Mouse (Mus musculus) CH12.LX (cell line): ENCODE measurements at regions not wholly inside any gene's neighbourhood (a gene's known extent, or its start where the extent isn't known, plus 50 kb on each side); places are given as distances from the start of the nearest gene placed in this dataset.

Source experiments
- DNase-seq: peaks from one replicate; pipeline ENCODE4 v3.0.0-alpha.2; 2013; ENCODE audit errors: extremely low read depth
- H3K27ac ChIP-seq: 2 replicates; pipeline ENCODE4 v1.5.1; 2012; ENCODE audit warnings: low read depth, mild to moderate bottlenecking, control low read depth, moderate library complexity; ENCODE audit not compliant: insufficient read depth
- H3K27me3 ChIP-seq: replicated peaks from 2 replicates; pipeline ENCODE3; 2012; ENCODE audit warnings: inconsistent platforms
- H3K36me3 ChIP-seq, 2 experiments: replicated peaks in 1 of 2; 2 replicates each; pipeline versions ENCODE3 to v1.6.1; 2012; ENCODE audit warnings: inconsistent platforms in 1 of 2, low read length in 1 of 2, mild to moderate bottlenecking in 1 of 2, mixed read lengths in 1 of 2, moderate library complexity in 1 of 2; ENCODE audit not compliant: control insufficient read depth in 1 of 2, insufficient read depth in 1 of 2
- H3K4me1 ChIP-seq, 2 experiments: 2 replicates each; pipeline ENCODE4 v1.6.1; 2012; ENCODE audit warnings: inconsistent platforms in 1 of 2, moderate library complexity in 1 of 2; ENCODE audit not compliant: insufficient read depth in 2 of 2, control insufficient read depth in 1 of 2
- H3K4me2 ChIP-seq: 2 replicates; pipeline ENCODE4 v1.6.1; 2012; ENCODE audit warnings: low read depth, mild to moderate bottlenecking, control low read depth; ENCODE audit not compliant: poor library complexity, insufficient read depth, severe bottlenecking
- H3K4me3 ChIP-seq, 3 experiments: fragments of 150-350 bp in 1 of 3; sonication (generic) in 1 of 3; replicated peaks in 1 of 3; 2 replicates each; pipeline versions ENCODE3 to v1.5.1; 2011 to 2012; ENCODE audit warnings: low read depth in 2 of 3, low read length in 2 of 3, mild to moderate bottlenecking in 2 of 3, moderate library complexity in 2 of 3, control low read depth in 1 of 3, improper control_type of control experiment in 1 of 3, inconsistent platforms in 1 of 3, mixed read lengths in 1 of 3; ENCODE audit not compliant: poor library complexity in 1 of 3
- H3K79me2 ChIP-seq: replicated peaks from 2 replicates; pipeline ENCODE4 v1.6.1; 2012; ENCODE audit warnings: mild to moderate bottlenecking, moderate library complexity; ENCODE audit not compliant: control insufficient read depth, poor library complexity, insufficient read depth, severe bottlenecking; ENCODE audit errors: extremely low read depth
- H3K9ac ChIP-seq: 2 replicates; pipeline ENCODE4 v1.6.1; 2012; ENCODE audit warnings: low read depth, mild to moderate bottlenecking, control low read depth, moderate library complexity; ENCODE audit not compliant: insufficient read depth
- H3K9me3 ChIP-seq: replicated peaks from 2 replicates; pipeline ENCODE3; 2012; ENCODE audit warnings: low read length, inconsistent platforms, mixed read lengths
- CHD1 ChIP-seq: IDR thresholded peaks from 2 replicates; pipeline ENCODE4 v1.6.1; 2012; ENCODE audit warnings: low read depth, low read length, improper control_type of control experiment, inconsistent platforms
- E2F4 ChIP-seq: IDR thresholded peaks from 2 replicates; pipeline ENCODE4 v1.6.1; 2011; ENCODE audit warnings: low read depth, low read length, improper control_type of control experiment; ENCODE audit not compliant: insufficient replicate concordance
- ELF1 ChIP-seq: IDR thresholded peaks from 2 replicates; pipeline ENCODE4 v1.6.1; 2014; ENCODE audit warnings: low read depth, mild to moderate bottlenecking, inconsistent platforms, low read length, improper control_type of control experiment
- ETS1 ChIP-seq: conservative IDR thresholded peaks from 2 replicates; pipeline ENCODE4 v1.6.1; 2012; ENCODE audit warnings: low read depth, mild to moderate bottlenecking, inconsistent platforms, low read length, improper control_type of control experiment, moderate library complexity
- GABPA ChIP-seq: IDR thresholded peaks from 2 replicates; pipeline ENCODE4 v1.6.1; 2012; ENCODE audit warnings: low read depth, low read length, improper control_type of control experiment, inconsistent platforms; ENCODE audit not compliant: insufficient replicate concordance
- HCFC1 ChIP-seq: IDR thresholded peaks from 2 replicates; pipeline ENCODE4 v1.6.1; 2012; ENCODE audit warnings: low read depth, mild to moderate bottlenecking, inconsistent platforms, low read length, improper control_type of control experiment
- JUND ChIP-seq: conservative IDR thresholded peaks from 2 replicates; pipeline ENCODE4 v1.6.1; 2011; ENCODE audit warnings: low read depth, low read length, improper control_type of control experiment
- KAT2A ChIP-seq: IDR thresholded peaks from 2 replicates; pipeline ENCODE4 v1.6.1; 2012; ENCODE audit warnings: low read length, improper control_type of control experiment, inconsistent platforms; ENCODE audit not compliant: insufficient replicate concordance
- MAFK ChIP-seq: IDR thresholded peaks from 2 replicates; pipeline ENCODE4 v1.6.1; 2011; ENCODE audit warnings: low read length, improper control_type of control experiment; ENCODE audit not compliant: insufficient replicate concordance
- MAX ChIP-seq: IDR thresholded peaks from 2 replicates; pipeline ENCODE4 v1.6.1; 2011; ENCODE audit warnings: low read length, improper control_type of control experiment
- MAZ ChIP-seq: IDR thresholded peaks from 2 replicates; pipeline ENCODE4 v1.6.1; 2012; ENCODE audit warnings: low read depth, mild to moderate bottlenecking, inconsistent platforms, low read length, improper control_type of control experiment, moderate library complexity
- MYC ChIP-seq: IDR thresholded peaks from 2 replicates; pipeline ENCODE4 v1.6.1; 2011; ENCODE audit warnings: low read depth, mild to moderate bottlenecking, improper control_type of control experiment, low read length
- NELFE ChIP-seq: IDR thresholded peaks from 2 replicates; pipeline ENCODE4 v1.6.1; 2011; ENCODE audit warnings: low read depth, low read length, improper control_type of control experiment
- NRF1 ChIP-seq: IDR thresholded peaks from 2 replicates; pipeline ENCODE4 v1.6.1; 2014; ENCODE audit warnings: low read depth, mild to moderate bottlenecking, inconsistent platforms, low read length, improper control_type of control experiment, moderate library complexity
- PAX5 ChIP-seq: IDR thresholded peaks from 2 replicates; pipeline ENCODE4 v1.6.1; 2012; ENCODE audit warnings: low read length, inconsistent platforms, mixed read lengths
- TCF12 ChIP-seq: IDR thresholded peaks from 2 replicates; pipeline ENCODE4 v1.6.1; 2014; ENCODE audit warnings: low read depth, mild to moderate bottlenecking, inconsistent platforms, low read length, improper control_type of control experiment
- USF1 ChIP-seq: IDR thresholded peaks from 2 replicates; pipeline ENCODE4 v1.6.1; 2014; ENCODE audit warnings: low read depth, mild to moderate bottlenecking, inconsistent platforms, low read length, improper control_type of control experiment
- ZC3H11A ChIP-seq: IDR thresholded peaks from 2 replicates; pipeline ENCODE4 v1.6.1; 2012; ENCODE audit warnings: low read depth, mild to moderate bottlenecking, inconsistent platforms, low read length, improper control_type of control experiment
- ZKSCAN1 ChIP-seq: IDR thresholded peaks from 2 replicates; pipeline ENCODE4 v1.6.1; 2012; ENCODE audit warnings: low read depth, inconsistent platforms, low read length, improper control_type of control experiment, borderline replicate concordance
- ZNF384 ChIP-seq: IDR thresholded peaks from 2 replicates; pipeline ENCODE4 v1.6.1; 2012; ENCODE audit warnings: low read depth, low read length, improper control_type of control experiment, inconsistent platforms
- dilution Hi-C: fragments of 300-500 bp; cut with MboI; formaldehyde crosslinking; loops from 2 replicates; pipeline ENCODE4 v1.14.3; 2020; ENCODE audit warnings: low sequenced_read_pairs; ENCODE audit not compliant: extremely low pct_unique_long_range_greater_than_20kb, extremely low pct_ligation_motif_present
- in situ Hi-C: fragments of 300-500 bp; cut with MboI; formaldehyde crosslinking; loops from 3 replicates; pipeline ENCODE4 v1.14.3; 2019; ENCODE audit warnings: low sequenced_read_pairs, low pct_ligation_motif_present, low pct_unique_long_range_greater_than_20kb, mixed read lengths

DNA sequence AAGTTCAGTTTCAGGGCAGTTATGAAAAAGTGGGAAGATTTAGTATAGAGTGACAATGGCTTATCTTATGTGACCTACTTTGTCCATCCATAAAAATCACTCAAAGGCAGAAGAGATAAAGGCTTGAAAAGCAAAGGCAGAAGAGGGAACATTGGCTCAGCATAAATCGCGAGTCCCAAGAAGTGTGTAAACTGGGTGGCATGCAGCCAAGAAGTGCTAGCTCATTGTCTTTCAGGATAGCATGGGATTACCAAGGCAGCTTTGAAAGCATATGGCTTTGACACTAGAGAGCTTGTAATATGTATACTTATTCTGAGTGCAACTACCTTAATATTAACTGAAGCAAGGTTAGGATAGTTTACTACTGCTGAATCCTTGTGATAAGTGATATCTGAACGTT is 750.5 kb downstream of the Flrt2 start:
- Histone ChIP-seq H3K4me2 (no peak overlapping the region), H3K9me3 (peaks cover 4% of the 10 kb centered on the region), H3K4me1 (no peaks in the 10 kb centered on the region), H3K79me2 (no peaks in the 10 kb centered on the region), H3K36me3 (no peaks in the 10 kb centered on the region), H3K27me3 (no peaks in the 10 kb centered on the region), H3K4me3 (no peak overlapping the region), H3K9ac (no peak overlapping the region), H3K27ac (no peak overlapping the region)
- DNase-seq, result no peak
- in situ Hi-C loops, result no loop called here
- TF ChIP-seq MAZ, result no peak
- TF ChIP-seq NRF1, result no peak
- TF ChIP-seq GABPA, result no peak
- TF ChIP-seq KAT2A, result no peak
- TF ChIP-seq ETS1, result no peak
- no peak for TF ChIP-seq ZC3H11A
- TF ChIP-seq MAX, result no peak
- TF ChIP-seq ELF1, result no peak
- no peak for TF ChIP-seq TCF12
- no peak for TF ChIP-seq MYC
- no peak for TF ChIP-seq ZKSCAN1
- no peak for TF ChIP-seq JUND
- TF ChIP-seq HCFC1, result no peak
- dilution Hi-C loops, result no loop called here

DNA sequence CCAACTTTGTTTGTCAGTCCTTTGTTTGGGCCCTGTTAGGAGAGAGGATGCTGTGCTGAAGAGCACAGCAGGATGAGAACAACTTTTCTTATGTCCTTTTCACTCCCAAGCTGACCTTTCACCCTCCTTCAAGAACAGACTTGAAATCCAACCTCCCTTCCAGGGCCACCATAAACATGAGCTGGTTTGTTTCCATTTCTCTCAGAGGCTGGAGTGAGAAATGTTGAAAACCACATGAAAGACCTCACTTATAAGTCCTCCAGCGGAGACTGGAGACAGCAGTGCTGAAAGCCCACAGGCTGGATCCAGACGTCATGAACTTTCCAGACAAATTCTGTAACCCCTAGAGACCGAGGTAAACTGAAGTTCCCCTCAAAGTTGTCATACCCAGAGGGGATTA is 761.3 kb downstream of the Flrt2 start:
- dilution Hi-C loops, result no loop called here

More for the DNA sequence above, 761.3 kb downstream of the Flrt2 start:
- Histone ChIP-seq H3K27me3 (no peaks in the 10 kb centered on the region), H3K4me3 (no peak overlapping the region), H3K79me2 (no peaks in the 10 kb centered on the region), H3K4me1 (no peaks in the 10 kb centered on the region), H3K36me3 (no peaks in the 10 kb centered on the region), H3K4me2 (no peak overlapping the region), H3K9me3 (peaks cover 12% of the 10 kb centered on the region), H3K27ac (no peak overlapping the region), H3K9ac (no peak overlapping the region)
- in situ Hi-C loops, result no loop called here
- TF ChIP-seq ZNF384 (no peak), ETS1 (no peak), PAX5 (no peak), E2F4 (no peak), GABPA (no peak), USF1 (no peak), NELFE (no peak), CHD1 (no peak), MAFK (no peak)
- no peak for DNase-seq
